Mouse (Mus musculus): Measurements from ENCODE around the gene Gpatch2.

Gpatch2 gene

DNA sequence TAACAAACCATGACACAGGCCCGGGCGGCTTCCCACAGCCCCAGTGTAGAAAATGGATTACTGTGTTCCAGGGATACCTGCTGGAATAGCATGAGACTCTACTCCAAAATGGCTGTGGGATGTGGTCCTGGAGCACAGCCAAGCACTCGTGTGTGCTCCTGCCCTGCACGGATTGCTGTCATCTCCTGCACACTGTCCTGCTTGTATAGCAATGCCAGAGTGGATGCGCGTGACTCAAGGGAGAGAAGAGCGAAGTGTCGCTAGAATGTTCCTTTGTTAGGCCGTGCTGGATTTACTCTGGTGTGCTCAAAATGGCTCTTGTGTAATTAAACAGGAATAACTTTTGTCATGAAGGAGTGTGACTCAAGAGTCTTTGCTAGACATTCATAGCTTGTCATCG is 87.9 kb downstream of the Gpatch2 start:
- no peak for DNase-seq (ENCODE audit: low spot score)

DNA sequence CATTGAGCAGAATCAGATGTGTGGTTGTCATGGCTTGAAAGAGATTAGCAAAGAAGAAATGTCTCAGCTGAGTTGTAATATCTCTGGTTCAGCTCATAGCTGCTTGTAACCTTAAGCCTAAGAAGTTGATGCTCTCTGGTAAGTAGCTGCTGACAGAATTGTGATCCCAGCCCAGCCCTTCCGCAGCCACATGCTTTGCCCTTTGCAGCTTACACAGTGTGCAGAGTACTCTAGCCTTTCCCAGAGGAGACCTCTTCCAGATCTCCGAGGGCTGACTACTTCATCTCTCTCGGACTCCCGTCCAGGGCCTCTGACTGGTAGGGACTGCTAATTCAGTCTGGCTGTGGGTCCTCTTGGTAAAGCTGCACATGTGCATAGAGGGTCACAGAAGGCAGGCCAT is 92.0 kb downstream of the Gpatch2 start:
- DNase-seq (ENCODE audit: low spot score): no peak

DNA sequence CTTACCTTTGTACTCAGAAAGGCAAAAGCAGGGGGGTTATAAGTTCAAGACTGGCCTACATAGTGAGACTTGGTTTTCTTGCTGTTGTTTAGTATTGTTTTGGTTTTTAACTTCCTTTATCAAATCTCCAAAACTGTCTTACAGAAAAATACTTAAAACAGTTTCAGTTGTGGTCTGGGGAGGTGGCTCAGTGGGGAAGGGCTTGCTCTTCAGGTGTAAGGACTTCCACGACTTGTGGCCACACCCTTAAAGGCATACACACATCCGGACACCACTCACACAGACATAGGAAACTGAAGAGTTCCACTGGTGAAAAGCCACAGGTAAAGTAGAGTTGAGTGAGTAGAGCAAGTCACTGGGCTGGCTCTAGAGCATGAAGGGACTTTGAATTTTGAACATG is 93.2 kb downstream of the Gpatch2 start:
- DNase-seq (ENCODE audit: low spot score): no peak

DNA sequence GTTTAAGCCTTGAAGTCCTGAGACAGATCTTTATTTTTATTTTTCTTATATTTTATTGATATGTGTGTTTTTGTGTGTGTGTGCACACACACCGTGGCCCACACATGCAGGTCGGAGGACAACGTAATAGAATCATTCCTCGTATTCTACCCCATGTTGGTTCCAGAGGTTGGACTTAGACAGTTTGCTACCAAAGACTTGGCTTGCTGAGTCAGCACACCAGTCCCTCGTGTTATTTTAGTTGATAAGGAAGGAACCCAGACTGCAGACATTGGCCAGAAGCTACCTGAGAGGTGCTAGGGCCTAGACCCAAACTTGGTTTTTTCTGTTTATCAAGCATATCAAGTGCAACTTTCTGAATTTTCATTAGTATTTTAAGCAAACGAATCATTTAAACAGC is 95.8 kb downstream of the Gpatch2 start:
- no peak for DNase-seq (ENCODE audit: low spot score)

DNA sequence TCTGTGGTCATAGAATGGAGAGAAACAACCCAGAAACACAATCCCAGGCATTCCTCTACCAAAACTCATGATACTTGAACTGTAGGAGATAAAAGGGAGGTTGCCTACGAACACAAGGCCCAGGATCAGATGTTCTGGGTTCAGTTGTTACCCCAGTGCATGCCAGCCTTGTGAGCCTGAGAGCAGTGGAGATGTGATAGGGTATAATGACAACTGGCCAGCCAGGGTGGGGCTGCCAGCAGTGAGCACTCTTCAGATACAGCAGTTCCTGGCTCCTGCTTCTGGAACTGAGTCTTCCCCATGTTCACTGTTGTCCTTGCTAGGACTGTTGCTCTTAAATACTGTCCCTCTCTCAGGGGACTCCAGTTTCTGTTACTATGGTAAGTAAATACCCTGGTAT is 98.0 kb downstream of the Gpatch2 start:
- DNase-seq (ENCODE audit: low spot score): no peak

DNA sequence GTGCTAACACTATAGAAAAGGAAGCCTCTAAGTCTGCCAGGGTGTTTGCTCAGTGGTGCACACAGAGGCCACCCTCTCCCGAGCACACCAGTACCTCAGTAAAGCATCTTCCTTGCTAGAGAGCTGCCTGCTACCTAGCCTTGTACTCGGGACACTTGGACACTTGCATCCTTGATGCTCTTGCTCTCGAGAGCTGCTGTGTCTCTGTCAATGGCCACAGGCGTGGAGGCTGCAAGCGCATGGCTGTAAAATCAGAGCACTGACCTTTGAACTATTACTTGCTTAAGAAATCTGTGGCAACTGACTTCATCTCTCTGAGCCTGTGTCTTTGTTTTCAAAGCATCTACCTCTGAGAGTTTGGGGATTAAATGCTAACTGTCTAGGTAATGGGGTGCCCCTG is 98.5 kb downstream of the Gpatch2 start:
- DNase-seq (ENCODE audit: low spot score): no peak

DNA sequence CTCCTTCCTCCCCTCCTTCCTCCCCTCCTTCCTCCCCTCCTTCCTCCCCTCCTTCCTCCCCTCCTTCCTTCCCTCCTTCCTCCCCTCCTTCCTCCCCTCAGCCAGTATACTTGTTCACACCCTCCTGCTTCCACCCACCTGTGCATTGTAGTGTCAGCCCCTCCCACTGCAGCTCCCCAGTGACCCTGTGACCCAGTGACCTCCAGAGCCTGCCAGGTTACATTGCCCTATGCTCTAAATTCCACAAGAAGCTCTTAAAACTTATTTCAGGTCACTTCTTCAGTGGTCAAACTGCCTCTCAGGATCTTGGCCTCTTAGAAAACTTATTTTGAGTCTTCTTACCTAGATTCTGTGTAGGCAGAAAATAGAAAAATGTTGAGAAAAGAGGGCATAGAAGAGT is 99.2 kb downstream of the Gpatch2 start:
- DNase-seq (ENCODE audit: low spot score): no peak

DNA sequence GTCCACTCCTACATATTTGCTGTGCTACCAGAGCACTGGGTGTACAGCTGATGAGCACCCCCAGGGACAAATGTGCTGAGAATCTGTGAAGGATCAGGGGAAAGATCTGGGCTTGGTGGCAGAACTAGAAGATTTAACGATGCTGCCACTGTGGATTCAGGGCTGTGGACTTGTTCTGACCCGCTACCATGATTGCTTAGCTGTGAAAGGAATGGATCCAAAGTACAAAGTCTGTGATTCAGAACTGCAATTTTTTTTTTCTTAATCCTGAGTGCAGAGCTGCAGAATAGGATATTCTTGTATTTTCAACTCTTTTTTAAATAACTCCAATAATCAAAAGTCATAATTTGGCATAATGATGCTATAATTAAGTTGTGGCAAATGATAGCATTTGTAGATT is 100.5 kb downstream of the Gpatch2 start:
- DNase-seq (ENCODE audit: low spot score): no peak

DNA sequence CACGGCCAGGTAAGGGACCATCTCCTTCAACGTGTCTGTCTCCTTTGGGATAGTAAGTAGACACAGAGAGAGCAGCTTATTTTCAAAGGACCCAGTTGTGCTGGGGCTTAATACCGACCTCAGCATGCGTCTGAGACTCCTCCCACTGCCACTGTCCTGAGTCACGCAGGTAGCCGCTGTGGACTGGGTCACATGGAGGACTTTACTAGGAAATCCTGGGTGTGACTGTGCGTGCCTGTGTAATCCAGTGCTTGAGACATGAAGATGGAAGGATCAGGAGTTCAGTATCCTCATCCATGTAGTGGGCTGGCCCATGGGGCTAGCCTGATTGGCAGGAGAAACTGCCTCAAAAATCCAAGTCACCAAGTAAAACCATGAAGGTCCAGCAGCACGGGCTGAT is 101.2 kb downstream of the Gpatch2 start:
- no peak for DNase-seq (ENCODE audit: low spot score)

DNA sequence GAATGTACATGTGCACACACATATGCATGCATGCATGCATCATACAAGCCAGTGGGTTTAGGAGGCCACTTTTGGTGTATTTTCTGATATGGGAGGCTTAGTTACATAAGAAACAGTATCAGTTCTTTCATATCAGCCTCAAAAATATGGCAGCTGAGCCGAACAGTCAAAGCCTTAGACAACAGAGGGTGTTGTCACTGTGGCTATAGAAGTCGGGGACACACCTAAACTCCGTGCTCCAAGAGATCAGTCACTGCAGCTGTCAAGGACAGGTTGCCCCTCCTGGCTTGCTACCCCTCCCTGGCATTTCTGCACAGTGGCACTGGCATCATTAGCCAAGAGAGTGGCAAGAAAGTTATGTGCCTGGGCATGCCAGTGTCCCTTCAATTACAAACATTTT is 106.5 kb downstream of the Gpatch2 start:
- DNase-seq (ENCODE audit: low spot score): no peak

DNA sequence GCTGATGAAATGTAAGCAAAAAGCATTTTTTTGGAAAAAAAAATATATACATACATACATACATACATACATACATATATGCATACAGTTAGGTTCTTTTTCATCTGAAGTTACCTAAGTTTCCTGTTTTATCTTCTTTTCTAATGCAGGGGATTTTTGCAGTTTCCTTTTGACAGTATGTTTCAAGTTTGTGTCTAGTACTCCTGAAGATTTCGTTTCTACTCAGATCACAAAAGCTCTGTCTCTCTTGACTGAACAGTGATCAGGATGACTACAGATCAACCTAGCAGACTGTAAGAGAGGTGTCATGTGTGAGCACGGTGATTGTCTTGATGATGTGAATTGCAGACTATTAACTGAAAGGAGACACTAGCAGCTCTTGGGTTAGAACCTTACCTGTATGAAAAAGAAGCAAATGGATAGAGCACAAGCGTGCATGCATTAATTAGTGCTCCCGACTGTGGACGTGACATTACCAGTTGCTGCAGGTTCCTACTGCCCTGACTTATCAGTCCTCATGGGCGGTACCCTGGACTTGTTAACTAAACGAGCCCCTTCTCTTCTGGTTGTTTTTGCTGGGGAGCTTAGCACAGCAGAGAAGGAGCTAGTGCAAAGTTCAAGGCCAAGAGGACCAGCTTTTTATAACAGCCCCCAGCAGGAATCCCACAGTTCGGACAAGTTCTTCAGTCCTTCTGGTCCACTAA is 107.3 kb downstream of the Gpatch2 start:
- no peak for DNase-seq (ENCODE audit: low spot score)

DNA sequence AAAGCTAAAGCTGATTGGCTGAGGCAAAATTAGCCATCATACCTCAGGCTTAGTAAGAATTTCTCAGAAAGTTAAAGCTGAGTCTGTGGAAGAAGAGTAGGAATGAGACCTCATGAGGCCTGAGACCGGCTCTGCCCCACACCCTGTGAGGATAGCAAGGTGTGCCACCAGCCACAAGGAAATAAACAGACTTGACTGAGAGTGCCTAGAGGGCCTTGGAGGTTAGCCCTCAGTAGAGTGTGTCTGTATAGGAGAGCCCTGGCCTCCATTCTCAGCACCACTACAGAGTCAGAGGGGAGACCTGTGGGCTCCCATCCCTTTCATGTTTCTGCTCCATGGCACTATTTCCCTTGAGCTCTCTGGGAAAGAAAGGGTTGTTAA is 107.9 kb downstream of the Gpatch2 start:
- no peak for DNase-seq (ENCODE audit: low spot score)

DNA sequence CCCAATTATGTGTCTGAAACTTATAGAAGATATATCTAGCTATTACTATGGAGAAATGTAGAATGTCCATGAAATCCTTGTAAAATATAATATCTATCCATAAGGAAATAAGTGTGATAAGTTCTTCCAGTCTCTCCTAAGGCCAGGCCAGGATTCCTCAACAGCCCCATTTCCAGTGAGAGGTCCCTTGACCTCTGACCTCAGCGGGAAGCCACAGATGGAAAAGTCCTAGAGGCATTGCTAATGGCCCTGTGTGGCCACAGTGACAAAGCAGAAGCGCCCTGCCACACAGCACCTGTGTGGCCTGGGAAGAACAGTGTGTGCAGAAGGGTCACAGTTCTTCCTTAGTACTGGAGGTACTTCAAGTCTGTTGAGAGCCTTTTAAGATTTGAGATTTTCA is 127.2 kb downstream of the Gpatch2 start:
- DNase-seq (ENCODE audit: low spot score): no peak

DNA sequence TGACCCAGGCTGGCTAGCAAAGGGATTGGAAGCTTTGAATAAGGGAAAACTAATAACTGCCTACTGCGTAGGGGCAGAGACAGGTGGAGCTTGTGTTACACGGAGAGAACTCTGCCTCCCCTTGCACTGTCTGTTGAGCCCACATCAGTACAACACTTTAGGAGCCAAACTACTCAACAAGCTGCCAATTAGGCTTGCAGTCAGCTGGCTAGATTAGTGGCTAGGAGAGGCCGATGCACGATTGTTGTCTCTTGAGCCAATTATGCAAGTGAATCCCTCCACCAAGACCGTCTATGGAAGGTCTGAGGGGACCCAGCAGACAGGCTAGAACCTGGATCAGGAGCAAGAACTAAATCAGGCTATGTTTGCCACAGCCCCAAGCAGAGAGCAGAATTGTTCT is 129.8 kb downstream of the Gpatch2 start:
- DNase-seq (ENCODE audit: low spot score): no peak

DNA sequence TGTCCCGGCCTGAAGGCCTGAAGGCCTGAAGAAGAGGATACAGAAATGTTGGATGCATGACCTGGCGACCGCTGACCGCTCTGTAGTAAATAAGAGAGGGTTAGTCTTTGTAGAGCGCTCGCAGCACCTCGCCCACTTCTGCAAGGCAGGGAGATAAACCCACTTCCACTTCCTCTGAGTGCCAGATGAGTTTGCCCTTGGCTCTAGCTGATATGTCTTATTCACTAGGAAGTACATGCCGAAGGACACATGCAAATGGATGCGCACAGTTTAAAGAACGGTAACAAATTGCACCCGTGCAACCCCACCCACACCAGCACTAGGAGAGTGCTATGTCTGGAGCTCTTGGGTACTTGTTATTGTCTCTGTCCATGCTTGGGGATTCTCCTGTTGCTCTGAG is 131.6 kb downstream of the Gpatch2 start:
- no peak for DNase-seq (ENCODE audit: low spot score)

DNA sequence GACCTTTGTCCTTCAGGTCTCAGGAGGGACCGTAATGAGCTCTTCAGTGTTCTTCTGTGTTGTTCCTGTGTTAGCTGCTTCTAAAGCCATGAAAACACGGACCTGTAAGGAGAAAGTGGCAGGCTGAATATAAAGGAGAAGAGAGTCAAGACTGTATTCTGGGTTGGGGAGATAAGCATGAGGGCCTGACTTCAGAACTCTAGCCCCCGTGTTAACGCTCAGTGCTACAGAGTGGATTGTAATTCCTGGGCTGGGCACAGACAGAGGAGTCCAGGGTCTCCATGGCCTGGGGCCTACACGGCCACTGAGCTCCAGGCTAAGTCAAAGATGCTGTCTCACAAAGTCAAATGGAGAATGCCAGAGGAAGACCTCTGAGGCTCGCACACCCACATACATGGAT is 132.3 kb downstream of the Gpatch2 start:
- DNase-seq (ENCODE audit: low spot score): no peak

DNA sequence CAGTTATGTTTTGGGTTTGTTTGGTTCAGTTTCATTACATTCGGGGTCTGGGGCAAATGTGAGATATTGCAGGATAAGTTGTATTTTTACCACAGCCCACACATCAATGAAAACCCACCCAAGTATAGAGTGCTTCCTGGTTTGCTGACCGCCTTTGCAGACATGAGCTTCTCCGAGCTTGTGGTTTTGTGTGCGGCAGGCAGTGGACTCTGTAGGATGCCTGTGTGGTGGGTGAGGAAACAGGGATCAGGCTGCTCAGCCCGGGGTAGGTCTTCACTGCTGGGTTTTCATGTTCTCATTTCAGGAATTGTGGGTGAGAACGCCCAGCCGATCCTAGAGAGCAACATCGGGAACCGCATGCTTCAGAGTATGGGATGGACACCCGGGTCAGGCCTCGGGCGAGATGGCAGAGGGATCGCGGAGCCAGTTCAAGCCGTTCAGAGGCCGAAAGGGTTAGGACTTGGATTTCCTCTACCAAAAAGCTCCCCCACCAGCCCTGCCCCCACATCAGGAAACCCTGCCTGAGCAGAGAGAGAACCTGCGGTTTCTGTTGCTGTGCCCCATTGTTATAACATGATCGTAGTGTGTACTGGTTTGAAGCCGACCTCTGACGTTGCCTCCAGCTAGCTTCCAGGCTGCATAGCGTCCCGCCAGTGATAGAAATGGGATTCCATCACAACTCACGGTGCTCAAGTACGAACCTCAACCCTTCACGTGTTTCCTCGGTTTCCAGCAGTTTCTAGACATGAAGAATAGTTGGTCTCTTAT is 132.9 kb downstream of the Gpatch2 start:
- DNase-seq (ENCODE audit: low spot score): no peak

DNA sequence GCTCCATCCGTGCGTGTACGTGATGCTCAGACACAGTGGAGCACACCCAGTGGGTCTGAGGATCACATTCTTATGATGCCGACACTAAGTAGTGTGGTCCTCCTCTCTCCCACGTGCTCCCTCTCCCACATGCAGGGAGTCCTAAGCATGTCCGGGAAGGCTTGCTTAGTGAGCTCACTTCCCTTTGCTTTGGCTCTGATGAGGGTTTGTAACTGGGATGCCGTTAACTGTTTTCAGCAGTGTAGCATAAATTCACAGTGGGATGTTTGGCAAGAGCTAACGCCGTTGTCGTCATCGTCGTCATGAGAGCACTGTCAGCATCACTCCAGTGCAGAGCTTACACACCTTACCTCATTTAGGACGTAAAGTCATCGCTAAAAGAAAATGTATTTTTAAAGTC is 133.6 kb downstream of the Gpatch2 start:
- DNase-seq (ENCODE audit: low spot score): no peak

DNA sequence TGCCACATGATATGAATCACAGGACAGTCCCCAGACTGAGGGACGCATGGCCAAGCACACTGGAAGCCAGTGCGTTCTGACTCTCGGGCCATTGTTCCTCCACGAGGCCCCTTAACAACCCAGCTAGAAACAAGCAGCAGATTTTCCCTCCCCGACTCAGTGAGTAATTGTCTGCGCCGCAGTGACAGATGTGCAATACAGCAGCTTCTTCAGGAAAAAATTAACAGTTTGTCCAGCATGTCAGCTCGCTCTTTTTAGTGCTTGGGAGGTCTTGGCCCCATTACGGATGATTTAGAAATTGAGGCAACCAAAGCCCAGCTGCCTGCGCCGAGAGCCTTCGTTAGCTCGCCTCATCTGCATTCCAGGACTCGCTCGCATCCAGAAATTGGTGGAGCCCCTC is 140.9 kb downstream of the Gpatch2 start:
- DNase-seq (ENCODE audit: low spot score): no peak

DNA sequence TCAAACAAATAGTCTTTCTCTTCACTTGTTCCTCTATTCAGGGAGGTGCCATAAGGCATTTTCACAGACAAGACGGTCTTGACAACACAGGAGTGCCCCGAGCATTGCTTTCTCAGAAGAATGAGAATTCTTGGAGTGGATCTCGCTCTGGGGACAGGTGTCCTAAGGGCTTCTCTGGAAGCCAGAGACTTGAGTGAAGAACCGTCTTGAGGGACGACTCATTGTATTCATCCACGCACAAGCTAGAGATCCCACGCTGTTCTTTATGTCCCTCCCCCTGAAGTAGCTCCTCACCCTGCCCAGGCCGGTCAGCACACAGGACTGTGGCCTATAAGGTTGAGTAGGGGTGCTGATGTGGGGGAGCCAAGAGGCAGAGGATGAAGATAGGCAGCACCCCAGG is 141.6 kb downstream of the Gpatch2 start:
- DNase-seq (ENCODE audit: low spot score): no peak

DNA sequence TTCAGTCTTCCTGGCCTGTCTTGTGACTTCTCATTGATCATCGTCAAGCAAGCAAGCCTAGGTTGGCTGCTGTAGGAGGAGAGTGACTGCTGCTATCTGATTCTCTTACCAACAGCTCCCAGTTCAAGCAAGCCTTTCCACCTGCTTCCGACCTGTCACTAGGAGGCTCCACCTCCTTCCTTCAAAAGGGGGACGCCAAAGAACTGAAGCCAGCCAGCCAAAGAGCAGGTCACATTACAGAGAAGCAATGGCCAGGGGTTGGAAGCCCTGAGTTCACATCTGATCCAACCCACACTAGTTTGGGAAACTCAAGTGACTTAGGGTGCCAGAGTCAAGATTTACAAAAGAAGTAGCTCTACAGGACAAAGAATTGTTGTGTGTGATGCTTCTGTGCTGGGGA is 144.9 kb downstream of the Gpatch2 start:
- DNase-seq (ENCODE audit: low spot score): no peak

DNA sequence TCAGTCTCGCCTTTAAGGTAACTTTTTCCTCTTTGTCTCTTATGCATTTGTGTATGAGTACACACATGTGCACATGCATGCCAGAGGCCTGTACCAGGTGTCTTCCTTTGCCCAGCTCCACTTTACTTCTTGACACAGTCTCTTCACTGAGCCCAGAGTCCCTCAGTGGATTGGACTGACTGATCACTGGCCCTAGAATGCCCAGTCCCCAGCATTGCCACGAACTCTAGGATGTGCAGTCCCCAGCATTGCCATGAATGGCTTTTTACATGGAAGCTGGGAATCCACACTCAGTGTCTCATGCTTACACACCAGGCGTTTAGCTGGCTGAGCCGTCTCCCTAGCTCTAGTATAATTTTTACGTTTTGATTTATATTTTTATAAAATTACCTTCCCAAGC is 147.2 kb downstream of the Gpatch2 start:
- DNase-seq (ENCODE audit: low spot score): no peak

DNA sequence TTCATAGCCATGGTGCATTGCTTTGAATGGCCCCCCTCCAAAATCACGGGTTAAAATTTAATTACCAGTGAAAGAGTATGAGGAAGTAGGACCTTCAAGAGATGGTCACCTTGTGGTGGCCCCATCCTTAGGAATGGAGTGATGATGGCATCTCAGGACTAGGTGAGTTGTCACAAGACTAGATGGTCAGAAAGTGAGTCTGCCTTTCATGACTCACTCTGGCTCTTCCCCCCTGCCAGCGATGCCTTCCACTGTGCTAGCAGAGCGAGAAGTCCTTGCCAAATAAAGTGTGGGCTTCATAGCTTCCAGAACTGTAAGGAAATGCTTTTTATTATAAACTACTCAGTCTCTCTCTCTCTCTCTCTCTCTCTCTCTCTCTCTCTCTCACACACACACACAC is 150.1 kb downstream of the Gpatch2 start:
- no peak for DNase-seq (ENCODE audit: low spot score)

DNA sequence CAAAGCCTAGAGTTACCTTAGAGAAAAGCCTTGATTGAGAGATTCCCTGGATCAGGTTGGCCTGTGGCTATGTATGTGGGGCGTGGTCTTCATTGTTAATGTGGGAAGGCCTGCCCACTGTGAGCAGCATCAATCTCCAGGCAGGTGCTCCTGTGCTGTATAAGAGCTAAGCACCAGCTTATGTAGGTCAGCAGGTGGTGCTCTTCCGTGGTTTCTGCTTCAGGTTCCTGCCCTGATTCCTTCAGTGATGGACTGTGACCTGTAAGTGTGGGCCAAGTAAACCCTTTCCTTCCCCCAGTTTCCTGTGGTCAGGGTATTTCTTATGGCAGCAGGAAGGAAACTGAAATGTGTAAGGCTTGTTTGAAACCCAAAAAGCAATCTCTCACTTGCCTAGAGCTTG is 151.5 kb downstream of the Gpatch2 start:
- DNase-seq (ENCODE audit: low spot score): no peak
